Mouse (Mus musculus) testis, adult 2 months (tissue): ENCODE results near the gene Dbnl.

Experiments
- CTCF ChIP-seq: fragments of 200-500 bp; IDR thresholded peaks from 2 replicates; pipeline ENCODE4 v1.5.1; 2012; ENCODE audit warnings: low read depth, mild to moderate bottlenecking, inconsistent platforms, low read length, moderate library complexity; ENCODE audit not compliant: control insufficient read depth, insufficient read depth, insufficient replicate concordance
- POLR2A ChIP-seq: fragments of 200-500 bp; IDR thresholded peaks from 2 replicates; pipeline ENCODE4 v1.6.1; 2012; ENCODE audit warnings: low read depth, mild to moderate bottlenecking, inconsistent platforms, low read length, moderate library complexity; ENCODE audit not compliant: control insufficient read depth

- TF ChIP-seq CTCF (no peak), POLR2A (no peak)
Measured at GRCm38 (mm10) chr11:5836126-5836525, 47.8 kb downstream of the Dbnl start.
